Mouse (Mus musculus) lung, postnatal 10 days (tissue): ENCODE measurements at regions not wholly inside any gene's neighbourhood (a gene's known extent, or its start where the extent isn't known, plus 50 kb on each side); places are given as distances from the start of the nearest gene placed in this dataset.

Experiments used
- DNase-seq: peaks from one replicate; pipeline ENCODE4 v3.0.0; 2021

GRCm38 (mm10) chr9:120867861-120868260 is 61.2 kb upstream of the Ctnnb1 start:
- DNase-seq = no peak

GRCm38 (mm10) chr9:120868330-120868729 is 60.7 kb upstream of the Ctnnb1 start:
- no peak for DNase-seq

GRCm38 (mm10) chr9:120869432-120870081 is 59.5 kb upstream of the Ctnnb1 start:
- DNase-seq = peak; percentile 18

GRCm38 (mm10) chr9:120873293-120873692 is 55.7 kb upstream of the Ctnnb1 start:
- DNase-seq = no peak

GRCm38 (mm10) chr9:120874416-120874976 is 54.5 kb upstream of the Ctnnb1 start:
- no peak for DNase-seq

- no peak for DNase-seq
These were observed 51.9 kb upstream of the Ctnnb1 start for GRCm38 (mm10) chr9:120877101-120877500.
